Mouse (Mus musculus) ovary, adult 18-20 months (tissue): ENCODE results near the gene Cpeb3.

Experiments
- DNase-seq: peaks from one replicate; pipeline ENCODE4 v3.0.0; 2022; ENCODE audit warnings: low spot score, mixed read lengths

Gene Cpeb3

GRCm38 (mm10) chr19:37025839-37026319 lies 182.5 kb downstream of the Cpeb3 start:
- DNase-seq = no peak

- no peak for DNase-seq
These were observed 186.3 kb downstream of the Cpeb3 start for GRCm38 (mm10) chr19:37022146-37022545.

- DNase-seq = no peak
These were observed 187.4 kb downstream of the Cpeb3 start for GRCm38 (mm10) chr19:37020951-37021350.

GRCm38 (mm10) chr19:37020531-37020930 lies 187.9 kb downstream of the Cpeb3 start:
- no peak for DNase-seq

GRCm38 (mm10) chr19:37018931-37019330 lies 189.5 kb downstream of the Cpeb3 start:
- DNase-seq = no peak

- DNase-seq = peak; percentile 37
These were observed 190.0 kb downstream of the Cpeb3 start for GRCm38 (mm10) chr19:37018411-37018810.

GRCm38 (mm10) chr19:37016890-37017289 lies 191.5 kb downstream of the Cpeb3 start:
- no peak for DNase-seq

GRCm38 (mm10) chr19:37014173-37014939 lies 194.0 kb downstream of the Cpeb3 start:
- no peak for DNase-seq

- DNase-seq = no peak
These were observed 194.9 kb downstream of the Cpeb3 start for GRCm38 (mm10) chr19:37013461-37013860.

GRCm38 (mm10) chr19:37009878-37010281 lies 198.5 kb downstream of the Cpeb3 start:
- no peak for DNase-seq

- DNase-seq = no peak
These were observed 203.8 kb downstream of the Cpeb3 start for GRCm38 (mm10) chr19:37004557-37004956.
